Mouse (Mus musculus): ENCODE data around the gene Socs4.
"Not testable (repeated sequence)": the region's sequence is repeated elsewhere in the genome, so short reads cannot be mapped to it uniquely, and the experiment has no call there.

Gene Socs4

GRCm38 (mm10) chr14:47291772-47292171 is 15.0 kb downstream of the Socs4 start:
- no peak for DNase-seq

GRCm38 (mm10) chr14:47294136-47294535 is 17.4 kb downstream of the Socs4 start:
- no peak for DNase-seq

- peak; percentile 32 to 44 for DNase-seq
Observed at GRCm38 (mm10) chr14:47296232-47296631, 19.5 kb downstream of the Socs4 start.

GRCm38 (mm10) chr14:47297785-47298407 is 21.2 kb downstream of the Socs4 start, which contains the start of gene Mapk1ip1l:
TSS of gene Mapk1ip1l (plus strand) at chr14:47298266.
- DNase-seq = peak; percentile 87 to 95

- DNase-seq = peak in 1 of 2 experiments; percentile 46
Observed at GRCm38 (mm10) chr14:47298408-47298792, 21.7 kb downstream of the Socs4 start.

- peak in 1 of 2 experiments; percentile 54 for DNase-seq
Observed at GRCm38 (mm10) chr14:47298819-47299261, 22.1 kb downstream of the Socs4 start.

GRCm38 (mm10) chr14:47302885-47303680 is 26.4 kb downstream of the Socs4 start:
- no peak for DNase-seq

- no peak for DNase-seq
Observed at GRCm38 (mm10) chr14:47304814-47305405, 28.2 kb downstream of the Socs4 start.

- DNase-seq = no peak
Observed at GRCm38 (mm10) chr14:47305933-47306332, 29.2 kb downstream of the Socs4 start.

- no peak for DNase-seq
Observed at GRCm38 (mm10) chr14:47307669-47308068, 30.9 kb downstream of the Socs4 start.

- DNase-seq = no peak
Observed at GRCm38 (mm10) chr14:47309061-47309460, 32.3 kb downstream of the Socs4 start.

GRCm38 (mm10) chr14:47310342-47311181 is 33.8 kb downstream of the Socs4 start:
- no peak for DNase-seq

- DNase-seq = no peak
Observed at GRCm38 (mm10) chr14:47319362-47319761, 42.6 kb downstream of the Socs4 start.

GRCm38 (mm10) chr14:47321581-47321980 is 44.9 kb downstream of the Socs4 start:
- not testable (repeated sequence) for DNase-seq

- DNase-seq = no peak
Observed at GRCm38 (mm10) chr14:47325965-47326761, 49.4 kb downstream of the Socs4 start.

GRCm38 (mm10) chr14:47327347-47327746 is 50.6 kb downstream of the Socs4 start:
- DNase-seq = no peak

GRCm38 (mm10) chr14:47331920-47332319 is 55.2 kb downstream of the Socs4 start:
- no peak for DNase-seq

- peak; percentile 58 to 86 for DNase-seq
Observed at GRCm38 (mm10) chr14:47334819-47335218, 58.1 kb downstream of the Socs4 start.

- DNase-seq = no peak
Observed at GRCm38 (mm10) chr14:47335300-47335699, 58.6 kb downstream of the Socs4 start.

GRCm38 (mm10) chr14:47340231-47340925 is 63.6 kb downstream of the Socs4 start:
- no peak for DNase-seq

GRCm38 (mm10) chr14:47341811-47342291 is 65.1 kb downstream of the Socs4 start:
- no peak for DNase-seq
